Mouse (Mus musculus): ENCODE measurements around the gene Nudt8.
"Not testable (repeated sequence)": the region's sequence is repeated elsewhere in the genome, so short reads cannot be mapped to it uniquely, and the experiment has no call there.

The Nudt8 gene

GRCm38 (mm10) chr19:4000119-4000900 is at the start of gene Nudt8, which contains the start of gene Gm49405:
Nudt8 (plus strand) TSS chr19:4000580.
Gm49405 (plus strand) TSS chr19:4000626.
- DNase-seq = peak; percentile 97

GRCm38 (mm10) chr19:3951461-3951860 is 48.9 kb upstream of the Nudt8 start:
- no peak for DNase-seq

- DNase-seq = no peak
Observed at GRCm38 (mm10) chr19:3952099-3952498, 48.3 kb upstream of the Nudt8 start.

- DNase-seq = no peak
Observed at GRCm38 (mm10) chr19:3955033-3955432, 45.3 kb upstream of the Nudt8 start.

GRCm38 (mm10) chr19:3955804-3956203 is 44.6 kb upstream of the Nudt8 start:
- DNase-seq = no peak

- DNase-seq = not testable (repeated sequence)
Observed at GRCm38 (mm10) chr19:3957296-3958036, 42.9 kb upstream of the Nudt8 start.

- no peak for DNase-seq
Observed at GRCm38 (mm10) chr19:3958470-3958869, 41.9 kb upstream of the Nudt8 start, which contains the start of gene Aldh3b3. Aldh3b3 (plus strand) TSS chr19:3958645.

- DNase-seq = no peak
Observed at GRCm38 (mm10) chr19:3959030-3959429, 41.4 kb upstream of the Nudt8 start.

GRCm38 (mm10) chr19:3960211-3960610 is 40.2 kb upstream of the Nudt8 start:
- no peak for DNase-seq

- not testable (repeated sequence) for DNase-seq
Observed at GRCm38 (mm10) chr19:3961805-3962204, 38.6 kb upstream of the Nudt8 start.

- no peak for DNase-seq
Observed at GRCm38 (mm10) chr19:3962469-3962868, 37.9 kb upstream of the Nudt8 start.

GRCm38 (mm10) chr19:3964030-3964429 is 36.4 kb upstream of the Nudt8 start:
- DNase-seq = no peak

- DNase-seq = no peak
Observed at GRCm38 (mm10) chr19:3966330-3967075, 33.9 kb upstream of the Nudt8 start.

- DNase-seq = no peak
Observed at GRCm38 (mm10) chr19:3967258-3967657, 33.1 kb upstream of the Nudt8 start.

GRCm38 (mm10) chr19:3972229-3972628 is 28.2 kb upstream of the Nudt8 start, which contains the start of gene Aldh3b2:
Aldh3b2 (plus strand) TSS chr19:3972328.
- no peak for DNase-seq

GRCm38 (mm10) chr19:3974608-3975007 is 25.8 kb upstream of the Nudt8 start:
- DNase-seq = not testable (repeated sequence)

- DNase-seq = no peak
Observed at GRCm38 (mm10) chr19:3975866-3976265, 24.5 kb upstream of the Nudt8 start.

- peak; percentile 76 for DNase-seq
Observed at GRCm38 (mm10) chr19:3980309-3980708, 20.1 kb upstream of the Nudt8 start.

GRCm38 (mm10) chr19:3980917-3981316 is 19.5 kb upstream of the Nudt8 start:
- DNase-seq = no peak

- no peak for DNase-seq
Observed at GRCm38 (mm10) chr19:3983527-3984200, 16.7 kb upstream of the Nudt8 start.

- no peak for DNase-seq
Observed at GRCm38 (mm10) chr19:3985261-3985681, 15.1 kb upstream of the Nudt8 start.

- DNase-seq = no peak
Observed at GRCm38 (mm10) chr19:3986334-3986733, 14.0 kb upstream of the Nudt8 start, which contains the start of gene Acy3. Acy3 (plus strand) TSS chr19:3986570.
